Mouse (Mus musculus): ENCODE results near the gene Cnot11.

DNA sequence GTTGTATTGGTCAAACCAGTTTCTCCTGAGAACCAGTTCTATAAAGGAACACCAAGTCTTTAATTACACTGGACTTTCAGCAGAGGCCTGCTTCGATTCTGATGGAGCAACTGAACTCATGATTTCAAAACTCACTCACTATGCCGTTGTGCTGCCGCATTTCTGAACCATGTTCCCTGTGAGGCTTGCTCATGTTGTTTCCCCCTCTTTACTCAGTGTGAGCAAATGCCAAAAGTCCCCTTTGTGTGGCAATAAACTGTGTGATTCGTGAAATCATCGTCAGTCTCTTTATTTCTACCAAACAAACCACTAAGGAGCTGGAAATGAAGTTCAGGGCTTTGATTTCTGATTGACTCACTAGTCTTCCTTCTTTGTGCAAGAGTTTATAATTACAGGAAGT is 43.7 kb downstream of the Cnot11 start:
- TF ChIP-seq CTCF (IDR thresholded peaks at IDR 0.05; ENCODE audit: extremely low read depth, insufficient read length, insufficient replicate concordance, low read depth, low read length) (no peak), POLR2A (IDR thresholded peaks at IDR 0.05; ENCODE audit: low read depth, low read length) (no peak)
